Mouse (Mus musculus): ENCODE results near the gene Tmem132b. TPM values are rescaled to one million over a fixed set of nuclear protein-coding genes. Genes with fewer than 3 reads are reported as not detected.
A peak's percentile ranks its signal among the peaks of the same experiment; 100 is the strongest.

The Tmem132b gene
- polyA plus RNA-seq, 1 experiment from 2014 or later: 0.74 TPM

- H3K4me1 ChIP-seq (replicated peaks; ENCODE audit: control insufficient read depth, insufficient read depth, low read length): no peaks in the 10 kb centered on the region
- H3K27ac ChIP-seq (ENCODE audit: low read depth, low read length): no peak overlapping the region
- no peak overlapping the region for H3K4me3 ChIP-seq (ENCODE audit: low read depth, low read length)
- ATAC-seq (ENCODE audit: low FRiP score): peak; percentile 54
- no peak overlapping the region for H3K4me2 ChIP-seq (replicated peaks; ENCODE audit: low read depth, low read length)
- H3K36me3 ChIP-seq (ENCODE audit: control insufficient read depth, insufficient read depth, low read length): no peaks in the 10 kb centered on the region
- 14% methylated on average over 11 of the region's 11 CpGs for WGBS
- no peaks in the 10 kb centered on the region for H3K9me3 ChIP-seq (ENCODE audit: control insufficient read depth, low read length)
- no peak overlapping the region for H3K9ac ChIP-seq (ENCODE audit: low read depth, low read length)
- no peaks in the 10 kb centered on the region for H3K27me3 ChIP-seq (ENCODE audit: control insufficient read depth, insufficient read depth, low read length)
- peak; percentile 63 for DNase-seq (ENCODE audit: low spot score)
Observed at GRCm38 (mm10) chr5:125800025-125800424, 268.5 kb downstream of the Tmem132b start.

- Histone ChIP-seq H3K4me1 (replicated peaks; ENCODE audit: control insufficient read depth, insufficient read depth, low read length) (no peaks in the 10 kb centered on the region), H3K27me3 (ENCODE audit: control insufficient read depth, insufficient read depth, low read length) (no peaks in the 10 kb centered on the region), H3K4me2 (replicated peaks; ENCODE audit: low read depth, low read length) (no peak overlapping the region), H3K36me3 (ENCODE audit: control insufficient read depth, insufficient read depth, low read length) (no peaks in the 10 kb centered on the region), H3K4me3 (ENCODE audit: low read depth, low read length) (no peak overlapping the region), H3K9ac (ENCODE audit: low read depth, low read length) (no peak overlapping the region), H3K9me3 (ENCODE audit: control insufficient read depth, low read length) (no peaks in the 10 kb centered on the region), H3K27ac (ENCODE audit: low read depth, low read length) (no peak overlapping the region)
- no peak for ATAC-seq (ENCODE audit: low FRiP score)
- 71% methylated on average over 7 of the region's 7 CpGs for WGBS
- DNase-seq (ENCODE audit: low spot score): no peak
Observed at GRCm38 (mm10) chr5:125802801-125803200, 271.2 kb downstream of the Tmem132b start.

GRCm38 (mm10) chr5:125805327-125805726 is 273.8 kb downstream of the Tmem132b start:
- ATAC-seq (ENCODE audit: low FRiP score): no peak
- no peak overlapping the region for H3K4me3 ChIP-seq (ENCODE audit: low read depth, low read length)
- no peak overlapping the region for H3K9ac ChIP-seq (ENCODE audit: low read depth, low read length)
- no peak for DNase-seq (ENCODE audit: low spot score)
- WGBS: 70% methylated on average over 5 of the region's 5 CpGs
- no peaks in the 10 kb centered on the region for H3K4me1 ChIP-seq (replicated peaks; ENCODE audit: control insufficient read depth, insufficient read depth, low read length)
- H3K27me3 ChIP-seq (ENCODE audit: control insufficient read depth, insufficient read depth, low read length): no peaks in the 10 kb centered on the region
- no peak overlapping the region for H3K4me2 ChIP-seq (replicated peaks; ENCODE audit: low read depth, low read length)
- no peak overlapping the region for H3K27ac ChIP-seq (ENCODE audit: low read depth, low read length)
- H3K9me3 ChIP-seq (ENCODE audit: control insufficient read depth, low read length): no peaks in the 10 kb centered on the region
- no peaks in the 10 kb centered on the region for H3K36me3 ChIP-seq (ENCODE audit: control insufficient read depth, insufficient read depth, low read length)

DNA sequence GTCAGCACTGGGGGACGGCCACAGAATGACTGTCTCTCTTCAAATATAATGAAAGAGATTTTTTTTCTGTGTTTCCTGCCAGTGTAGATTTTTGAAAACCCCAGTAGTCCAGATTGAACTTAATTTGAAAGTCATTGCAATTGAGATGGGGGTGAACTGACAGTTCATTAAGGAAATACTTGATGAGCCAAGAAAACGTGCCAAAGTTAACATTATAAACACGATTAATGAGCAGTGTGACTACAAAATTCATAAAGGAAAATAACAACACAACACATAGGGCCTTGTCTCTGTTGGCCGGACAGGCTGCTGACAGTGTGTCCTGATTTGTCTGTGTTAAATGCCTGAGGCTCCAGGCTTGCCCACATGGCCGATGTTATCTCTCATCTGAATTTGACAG is 276.3 kb downstream of the Tmem132b start:
- Histone ChIP-seq H3K36me3 (ENCODE audit: control insufficient read depth, insufficient read depth, low read length) (no peaks in the 10 kb centered on the region), H3K4me2 (replicated peaks; ENCODE audit: low read depth, low read length) (no peak overlapping the region), H3K9ac (ENCODE audit: low read depth, low read length) (no peak overlapping the region), H3K27me3 (ENCODE audit: control insufficient read depth, insufficient read depth, low read length) (no peaks in the 10 kb centered on the region), H3K9me3 (ENCODE audit: control insufficient read depth, low read length) (no peaks in the 10 kb centered on the region), H3K4me3 (ENCODE audit: low read depth, low read length) (no peak overlapping the region), H3K27ac (ENCODE audit: low read depth, low read length) (no peak overlapping the region), H3K4me1 (replicated peaks; ENCODE audit: control insufficient read depth, insufficient read depth, low read length) (no peaks in the 10 kb centered on the region)
- ATAC-seq (ENCODE audit: low FRiP score) (no peak), DNase-seq (ENCODE audit: low spot score) (no peak)
- WGBS: 89% methylated on average over 5 of the region's 5 CpGs

GRCm38 (mm10) chr5:125829342-125829741 is 297.8 kb downstream of the Tmem132b start:
- Histone ChIP-seq H3K36me3 (ENCODE audit: control insufficient read depth, insufficient read depth, low read length) (no peaks in the 10 kb centered on the region), H3K4me1 (replicated peaks; ENCODE audit: control insufficient read depth, insufficient read depth, low read length) (no peaks in the 10 kb centered on the region), H3K27me3 (ENCODE audit: control insufficient read depth, insufficient read depth, low read length) (no peaks in the 10 kb centered on the region), H3K9ac (ENCODE audit: low read depth, low read length) (no peak overlapping the region), H3K27ac (ENCODE audit: low read depth, low read length) (no peak overlapping the region), H3K9me3 (ENCODE audit: control insufficient read depth, low read length) (no peaks in the 10 kb centered on the region), H3K4me2 (replicated peaks; ENCODE audit: low read depth, low read length) (no peak overlapping the region), H3K4me3 (ENCODE audit: low read depth, low read length) (no peak overlapping the region)
- DNase-seq (ENCODE audit: low spot score): no peak
- no peak for ATAC-seq (ENCODE audit: low FRiP score)
- WGBS: 82% methylated on average over 3 of the region's 3 CpGs

GRCm38 (mm10) chr5:125835890-125836289 is 304.3 kb downstream of the Tmem132b start:
- DNase-seq (ENCODE audit: low spot score) (no peak), ATAC-seq (ENCODE audit: low FRiP score) (no peak)
- 84% methylated on average over 1 of the region's 1 CpGs for WGBS
- no peak overlapping the region for H3K9ac ChIP-seq (ENCODE audit: low read depth, low read length)
- H3K27ac ChIP-seq (ENCODE audit: low read depth, low read length): no peak overlapping the region
- no peak overlapping the region for H3K4me2 ChIP-seq (replicated peaks; ENCODE audit: low read depth, low read length)
- no peaks in the 10 kb centered on the region for H3K9me3 ChIP-seq (ENCODE audit: control insufficient read depth, low read length)
- H3K36me3 ChIP-seq (ENCODE audit: control insufficient read depth, insufficient read depth, low read length): no peaks in the 10 kb centered on the region
- no peak overlapping the region for H3K4me3 ChIP-seq (ENCODE audit: low read depth, low read length)
- no peaks in the 10 kb centered on the region for H3K27me3 ChIP-seq (ENCODE audit: control insufficient read depth, insufficient read depth, low read length)
- H3K4me1 ChIP-seq (replicated peaks; ENCODE audit: control insufficient read depth, insufficient read depth, low read length): no peaks in the 10 kb centered on the region

GRCm38 (mm10) chr5:125836761-125837160 is 305.2 kb downstream of the Tmem132b start:
- no peaks in the 10 kb centered on the region for H3K4me1 ChIP-seq (replicated peaks; ENCODE audit: control insufficient read depth, insufficient read depth, low read length)
- H3K27ac ChIP-seq (ENCODE audit: low read depth, low read length): no peak overlapping the region
- no peak overlapping the region for H3K4me3 ChIP-seq (ENCODE audit: low read depth, low read length)
- no peak for ATAC-seq (ENCODE audit: low FRiP score)
- H3K4me2 ChIP-seq (replicated peaks; ENCODE audit: low read depth, low read length): no peak overlapping the region
- H3K36me3 ChIP-seq (ENCODE audit: control insufficient read depth, insufficient read depth, low read length): no peaks in the 10 kb centered on the region
- WGBS: 90% methylated on average over 5 of the region's 5 CpGs
- H3K9ac ChIP-seq (ENCODE audit: low read depth, low read length): no peak overlapping the region
- no peak for DNase-seq (ENCODE audit: low spot score)
- H3K27me3 ChIP-seq (ENCODE audit: control insufficient read depth, insufficient read depth, low read length): no peaks in the 10 kb centered on the region
- no peaks in the 10 kb centered on the region for H3K9me3 ChIP-seq (ENCODE audit: control insufficient read depth, low read length)

Other genes with a start within 250 kb of the Tmem132b start
- 20.4 and 22.6 TPM in 2 replicates for gene Scarb1, start 190.7 kb upstream of the Tmem132b start, polyA plus RNA-seq (2014; fragmentation: Nextera tagmentation; extraction: Ambion mirVana)
- gene Gm10382, start 142.5 kb upstream of the Tmem132b start, polyA plus RNA-seq (2014; fragmentation: Nextera tagmentation; extraction: Ambion mirVana): 0.59 TPM in 1 of 2 replicates, not detected in the other
- 1,074 and 1,099 TPM in 2 replicates for gene Ubc, start 141.6 kb upstream of the Tmem132b start, polyA plus RNA-seq (2014; fragmentation: Nextera tagmentation; extraction: Ambion mirVana)
- 10.4 and 12.5 TPM in 2 replicates for gene Dhx37, start 97.7 kb upstream of the Tmem132b start, polyA plus RNA-seq (2014; fragmentation: Nextera tagmentation; extraction: Ambion mirVana)
- gene Bri3bp, start 90.2 kb upstream of the Tmem132b start, polyA plus RNA-seq (2014; fragmentation: Nextera tagmentation; extraction: Ambion mirVana): 30.1 and 30.8 TPM in 2 replicates
- gene Aacs, start 56.0 kb upstream of the Tmem132b start, polyA plus RNA-seq (2014; fragmentation: Nextera tagmentation; extraction: Ambion mirVana): 48.6 and 50.1 TPM in 2 replicates

All from hindbrain, embryonic 11.5 days (tissue).